Mouse (Mus musculus) neural tube, embryonic 11.5 days (tissue): ENCODE data around the gene Chac1. TPM values are rescaled to one million over a fixed set of nuclear protein-coding genes. Genes with fewer than 3 reads are reported as not detected.

Experiments
- ATAC-seq: fragments of 200-750 bp; cut with Nextera tagmentation; 2 replicates; pipeline ENCODE4 v1.8.0; 2017; ENCODE audit warnings: moderate number of reproducible peaks, mild to moderate bottlenecking, moderate TSS enrichment, moderate library complexity; ENCODE audit not compliant: insufficient read depth, low FRiP score, low TSS enrichment
- DNase-seq: peaks from one replicate; pipeline ENCODE4 v3.0.0-alpha.2; 2015; ENCODE audit warnings: low spot score
- H3K27ac ChIP-seq: fragments of 300-500 bp; sonication (generic); 2 replicates; pipeline ENCODE4 v1.5.1; 2014; ENCODE audit warnings: low read depth, mild to moderate bottlenecking, low read length
- H3K27me3 ChIP-seq: fragments of 300-500 bp; sonication (generic); 2 replicates; pipeline ENCODE4 v1.6.1; 2014; ENCODE audit warnings: mild to moderate bottlenecking, low read length, mixed read lengths; ENCODE audit not compliant: control insufficient read depth, insufficient read depth
- H3K36me3 ChIP-seq: fragments of 300-500 bp; sonication (generic); 2 replicates; pipeline ENCODE4 v1.6.1; 2014; ENCODE audit warnings: mild to moderate bottlenecking, low read length, moderate library complexity, mixed read lengths; ENCODE audit not compliant: control insufficient read depth, insufficient read depth
- H3K4me1 ChIP-seq: fragments of 300-500 bp; sonication (generic); 2 replicates; pipeline ENCODE4 v1.6.1; 2014; ENCODE audit warnings: low read length, mixed read lengths; ENCODE audit not compliant: control insufficient read depth, insufficient read depth
- H3K4me2 ChIP-seq: fragments of 300-500 bp; sonication (generic); 2 replicates; pipeline ENCODE4 v1.6.1; 2014; ENCODE audit warnings: low read depth, mild to moderate bottlenecking, moderate library complexity
- H3K4me3 ChIP-seq: fragments of 300-500 bp; sonication (generic); 2 replicates; pipeline ENCODE4 v1.5.1; 2014; ENCODE audit warnings: low read depth, low read length
- H3K9ac ChIP-seq: fragments of 300-500 bp; sonication (generic); 2 replicates; pipeline ENCODE4 v1.6.1; 2014; ENCODE audit warnings: mild to moderate bottlenecking, low read length
- H3K9me3 ChIP-seq: fragments of 300-500 bp; sonication (generic); 2 replicates; pipeline ENCODE4 v1.6.1; 2016; ENCODE audit warnings: low read length; ENCODE audit not compliant: control insufficient read depth
- WGBS: fragments of 180-500 bp; shearing (Covaris S2); extraction: QIAGEN DNeasy Blood & Tissue Kit; methylation state at CpG from one replicate; pipeline ENCODE4 v1.1.7; 2014; 5-methylcytosine and 5-hydroxymethylcytosine counted together
- polyA plus RNA-seq: library from polyadenylated mRNA; unstranded; fragments of >200 nt; fragmentation: Nextera tagmentation; extraction: Ambion mirVana; gene quantifications from 2 replicates; pipeline ENCODE4 v1.2.1, GENCODE M21; 2014

Chac1 gene
- polyA plus RNA-seq, 1 experiment from 2014 or later: 0.95 TPM

DNA sequence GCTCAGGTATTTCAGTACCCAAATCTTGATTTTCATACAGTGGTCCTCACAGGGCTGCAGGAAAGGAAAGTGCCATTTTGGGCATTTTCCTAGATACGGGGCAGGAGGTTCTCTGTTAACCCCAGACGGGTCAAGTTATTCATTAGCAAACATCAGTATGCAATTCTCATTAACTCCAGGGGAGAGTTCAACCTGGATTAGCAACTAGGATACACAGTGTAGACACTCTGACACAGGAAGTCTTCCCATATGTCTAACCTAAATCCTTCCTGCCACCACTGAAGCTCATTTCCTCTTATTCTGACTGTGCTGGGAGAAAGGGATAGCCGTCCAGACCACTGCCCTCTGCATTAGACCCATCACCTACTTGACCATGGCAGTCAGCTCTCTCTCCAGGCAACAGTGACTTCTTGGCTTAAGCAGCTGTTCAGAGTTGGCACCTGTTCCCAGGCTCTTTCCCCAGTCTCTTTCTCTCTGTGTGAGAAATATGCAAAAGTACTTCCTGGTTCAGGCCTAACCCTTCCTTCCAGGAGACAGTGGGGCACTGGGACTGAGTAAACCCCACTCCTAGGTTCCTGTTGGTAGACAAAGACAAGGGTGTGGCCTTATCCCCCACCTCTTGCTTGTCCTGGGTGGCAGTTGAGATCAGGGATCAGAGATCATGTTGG lies 32.9 kb upstream of the Chac1 start:
- 73% methylated on average over 3 of the region's 3 CpGs for WGBS
- H3K4me3 ChIP-seq: no peak overlapping the region
- no peak overlapping the region for H3K9ac ChIP-seq
- H3K9me3 ChIP-seq: no peaks in the 10 kb centered on the region
- H3K27ac ChIP-seq: no peak overlapping the region
- DNase-seq (no peak), ATAC-seq (no peak)
- no peaks in the 10 kb centered on the region for H3K36me3 ChIP-seq
- H3K4me2 ChIP-seq: no peak overlapping the region
- peaks cover 17% of the 10 kb centered on the region; the same call in 1 of the 2 replicates for H3K4me1 ChIP-seq
- peaks cover 42% of the 10 kb centered on the region for H3K27me3 ChIP-seq

DNA sequence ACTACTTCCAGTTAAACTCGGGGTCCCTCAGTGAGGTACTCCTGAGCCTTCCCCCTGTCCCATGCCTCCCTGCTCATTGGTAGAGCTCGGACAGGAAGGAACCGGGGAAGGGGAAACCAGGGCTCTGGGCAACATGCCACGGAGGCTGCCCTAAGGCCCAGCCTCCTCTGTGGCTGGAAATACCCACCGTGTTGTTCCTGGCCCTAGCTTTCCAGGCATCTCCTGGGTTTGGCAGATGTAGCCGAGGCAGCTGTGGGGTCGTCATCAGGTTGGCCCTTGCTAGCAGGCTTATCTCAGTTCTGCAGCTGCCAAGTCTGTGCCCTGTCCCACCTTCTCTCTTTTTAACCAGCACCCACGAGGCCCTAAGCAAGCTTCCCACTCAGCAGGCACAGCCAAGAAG lies 30.5 kb upstream of the Chac1 start:
- 69% methylated on average over 8 of the region's 8 CpGs for WGBS
- H3K36me3 ChIP-seq: no peaks in the 10 kb centered on the region

DNA sequence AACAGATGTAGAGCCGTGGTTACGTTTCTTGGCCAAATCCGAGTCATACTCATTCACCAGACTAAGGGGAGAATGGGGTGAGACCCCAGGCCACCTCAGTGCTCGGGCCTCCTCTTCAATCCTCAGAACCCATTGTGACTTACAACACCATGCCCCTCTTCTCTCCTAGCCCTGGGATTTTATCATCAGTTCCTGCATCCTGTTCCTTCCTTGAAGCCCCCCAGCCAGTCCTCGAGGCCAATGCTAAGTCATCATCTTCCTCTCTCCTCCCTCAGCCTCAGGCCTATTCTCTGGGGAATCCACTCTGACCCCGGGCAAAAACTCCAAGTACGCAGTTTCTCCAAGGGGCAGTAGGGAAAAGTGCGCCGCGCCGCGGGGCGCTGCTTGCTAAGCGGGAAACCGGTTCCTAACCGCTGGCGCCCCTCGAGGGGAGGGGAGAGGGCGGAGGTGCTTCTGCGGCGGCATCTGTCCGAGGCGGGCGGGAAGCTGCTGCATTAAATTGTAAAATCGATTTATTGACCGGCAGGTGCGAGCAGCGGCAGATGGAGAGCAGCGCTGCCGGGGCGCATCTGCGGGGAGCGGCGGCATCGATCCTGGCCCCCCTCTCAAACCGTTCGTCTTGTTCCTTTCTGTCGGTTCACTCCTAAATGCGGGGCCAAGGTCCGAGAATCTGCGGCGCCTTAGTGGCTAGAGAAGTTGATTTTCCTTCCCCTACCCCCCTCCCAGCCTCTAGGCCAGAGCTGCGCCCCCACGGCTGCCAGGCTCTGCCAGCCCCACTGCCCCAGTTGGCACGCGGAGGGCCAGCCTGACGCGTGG lies 29.1 kb upstream of the Chac1 start:
- DNase-seq (peak; percentile 69), ATAC-seq (peak; percentile 56)
- H3K4me3 ChIP-seq: peak overlapping the region; percentile 25
- H3K9ac ChIP-seq: peak overlapping the region; percentile 35; the same call in 1 of the 2 replicates
- H3K4me1 ChIP-seq: peaks cover 23% of the 10 kb centered on the region
- H3K9me3 ChIP-seq: no peaks in the 10 kb centered on the region
- peaks cover 80% of the 10 kb centered on the region for H3K27me3 ChIP-seq
- no peak overlapping the region for H3K27ac ChIP-seq
- peak overlapping the region; percentile 49 for H3K4me2 ChIP-seq
- 2% methylated on average over 48 of the region's 48 CpGs for WGBS
- no peaks in the 10 kb centered on the region for H3K36me3 ChIP-seq

More for the DNA sequence above, 30.5 kb upstream of the Chac1 start:
- no peaks in the 10 kb centered on the region for H3K9me3 ChIP-seq
- ATAC-seq (no peak), DNase-seq (no peak)
- no peak overlapping the region for H3K4me2 ChIP-seq
- no peak overlapping the region for H3K4me3 ChIP-seq
- H3K27ac ChIP-seq: no peak overlapping the region
- H3K9ac ChIP-seq: no peak overlapping the region
- peaks cover 22% of the 10 kb centered on the region for H3K4me1 ChIP-seq
- H3K27me3 ChIP-seq: peaks cover 66% of the 10 kb centered on the region

DNA sequence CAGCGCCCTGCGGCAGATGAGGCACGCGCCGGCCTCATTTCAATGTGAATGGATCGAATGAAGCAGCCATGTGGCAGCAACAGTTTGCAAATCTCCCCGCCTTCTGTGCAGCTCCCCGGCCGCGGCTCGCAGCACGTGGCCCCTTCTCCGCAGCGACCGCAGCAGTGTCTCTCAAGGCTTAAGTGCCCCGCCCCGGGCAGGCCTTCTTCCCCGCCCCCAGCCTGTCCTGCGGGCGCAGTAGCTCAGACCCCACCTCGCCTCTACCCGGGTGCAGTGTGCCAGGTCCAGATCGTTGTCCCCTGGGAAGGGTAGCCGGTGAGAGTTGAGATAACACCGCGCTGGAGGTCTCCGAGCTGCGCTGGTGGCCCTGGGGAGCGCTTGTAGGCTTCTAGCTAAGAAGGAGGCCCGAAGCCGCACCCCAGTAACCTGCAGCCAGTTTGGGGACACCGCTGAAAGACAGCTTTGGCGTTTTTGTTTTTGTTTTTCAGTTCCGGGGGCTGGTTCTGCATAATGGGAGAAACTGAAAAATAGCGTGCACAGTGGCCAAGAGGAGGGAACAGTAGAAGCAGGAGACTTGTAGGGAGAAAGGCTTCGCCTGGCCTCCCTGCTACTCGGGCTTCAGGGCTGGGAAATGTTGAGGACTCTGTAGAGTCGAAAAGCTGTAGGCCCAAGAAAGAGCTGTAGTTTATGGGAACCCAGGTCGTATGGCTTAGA lies 28.3 kb upstream of the Chac1 start:
- peak overlapping the region; percentile 25; the same call in 1 of the 2 replicates for H3K4me3 ChIP-seq
- H3K9ac ChIP-seq: peak overlapping the region; percentile 35; the same call in 1 of the 2 replicates
- DNase-seq (peak; percentile 81), ATAC-seq (peak; percentile 58)
- H3K4me1 ChIP-seq: peaks cover 23% of the 10 kb centered on the region
- WGBS: 2% methylated on average over 39 of the region's 39 CpGs
- H3K4me2 ChIP-seq: peak overlapping the region; percentile 49
- H3K27me3 ChIP-seq: peaks cover 86% of the 10 kb centered on the region
- H3K36me3 ChIP-seq: no peaks in the 10 kb centered on the region
- no peaks in the 10 kb centered on the region for H3K9me3 ChIP-seq
- no peak overlapping the region for H3K27ac ChIP-seq

DNA sequence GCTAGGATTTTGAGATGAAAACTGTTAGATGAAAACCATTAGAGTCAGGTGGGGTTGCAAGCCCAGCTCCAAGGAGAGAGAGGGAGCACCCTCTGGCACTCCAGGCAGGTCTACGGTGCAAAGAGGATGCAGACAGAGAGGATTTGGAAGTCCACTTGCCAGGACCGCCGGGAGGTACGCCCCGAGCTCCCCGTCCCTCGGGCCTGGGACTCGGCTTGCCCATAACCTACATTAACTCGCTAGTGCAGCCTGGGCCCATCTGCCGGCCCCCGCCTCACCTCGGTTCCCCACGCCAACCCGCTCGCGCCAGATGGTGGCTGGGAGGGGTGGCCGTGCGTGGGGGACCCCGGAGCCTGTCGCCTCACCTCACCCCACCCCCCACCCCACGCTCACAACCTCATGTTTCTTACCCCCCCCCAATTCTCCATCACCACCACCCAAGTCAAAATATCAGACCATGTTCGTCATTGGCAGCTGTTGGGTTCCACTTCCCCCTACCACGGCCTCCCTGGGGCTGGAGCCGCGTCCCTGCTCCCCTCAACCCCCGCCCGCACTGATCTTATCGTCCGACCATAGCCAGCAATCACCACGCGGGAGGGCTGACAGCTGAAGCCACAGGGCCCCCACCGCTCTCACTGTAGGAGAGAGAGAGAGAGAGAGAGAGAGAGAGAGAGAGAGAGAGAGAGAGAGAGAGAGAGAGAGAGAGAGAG lies 27.0 kb upstream of the Chac1 start:
- 3% methylated on average over 31 of the region's 32 CpGs for WGBS
- no peak overlapping the region for H3K27ac ChIP-seq
- H3K4me3 ChIP-seq: no peak overlapping the region
- no peak overlapping the region for H3K9ac ChIP-seq
- DNase-seq: peak; percentile 12
- H3K4me1 ChIP-seq: peaks cover 23% of the 10 kb centered on the region
- no peaks in the 10 kb centered on the region for H3K9me3 ChIP-seq
- H3K4me2 ChIP-seq: peak overlapping the region; percentile 19; the same call in 1 of the 2 replicates
- H3K36me3 ChIP-seq: no peaks in the 10 kb centered on the region
- ATAC-seq: no peak
- H3K27me3 ChIP-seq: peaks cover 95% of the 10 kb centered on the region

DNA sequence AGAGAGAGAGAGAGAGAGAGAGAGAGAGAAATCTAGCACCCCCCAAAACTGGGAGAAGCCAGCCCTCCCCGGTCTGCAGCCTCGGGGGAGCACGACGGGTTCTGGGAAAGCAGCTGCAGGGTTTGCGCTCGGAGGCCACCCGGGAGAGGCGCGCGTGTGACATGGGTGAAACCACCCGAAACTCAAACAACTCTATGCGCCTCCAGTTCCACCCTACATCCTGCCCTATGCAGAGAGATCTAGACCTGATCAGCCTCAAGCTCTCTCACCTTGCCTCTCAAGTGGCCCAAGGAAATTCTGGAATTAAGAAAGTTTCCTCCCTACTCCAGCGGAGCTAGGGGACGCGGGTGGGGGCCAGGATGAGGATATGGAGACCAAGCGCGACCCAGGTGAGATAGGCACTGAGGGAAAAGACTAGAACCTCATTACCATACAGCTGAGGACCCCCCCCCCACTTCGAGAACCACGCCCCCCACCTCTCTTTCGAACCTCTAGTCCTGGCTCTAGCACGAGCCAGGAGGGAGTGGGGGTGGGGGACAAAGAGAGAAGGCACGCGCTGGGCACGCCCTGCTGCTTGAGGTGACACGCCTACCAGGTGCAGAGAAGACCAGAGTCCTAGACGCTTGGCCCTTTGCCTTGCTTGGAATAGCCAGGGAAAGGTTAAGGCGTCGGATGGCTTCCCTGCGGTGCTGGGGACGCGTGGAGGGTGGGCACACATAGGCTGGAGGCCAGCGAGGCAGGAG lies 26.3 kb upstream of the Chac1 start:
- peak; percentile 31 for DNase-seq
- Histone ChIP-seq H3K27ac (no peak overlapping the region), H3K4me2 (peak overlapping the region; percentile 60), H3K27me3 (peaks cover 96% of the 10 kb centered on the region), H3K36me3 (no peaks in the 10 kb centered on the region), H3K9me3 (no peaks in the 10 kb centered on the region), H3K9ac (no peak overlapping the region), H3K4me1 (peaks cover 23% of the 10 kb centered on the region), H3K4me3 (peak overlapping the region; percentile 12; the same call in 1 of the 2 replicates)
- 1% methylated on average over 32 of the region's 32 CpGs for WGBS
- no peak for ATAC-seq

DNA sequence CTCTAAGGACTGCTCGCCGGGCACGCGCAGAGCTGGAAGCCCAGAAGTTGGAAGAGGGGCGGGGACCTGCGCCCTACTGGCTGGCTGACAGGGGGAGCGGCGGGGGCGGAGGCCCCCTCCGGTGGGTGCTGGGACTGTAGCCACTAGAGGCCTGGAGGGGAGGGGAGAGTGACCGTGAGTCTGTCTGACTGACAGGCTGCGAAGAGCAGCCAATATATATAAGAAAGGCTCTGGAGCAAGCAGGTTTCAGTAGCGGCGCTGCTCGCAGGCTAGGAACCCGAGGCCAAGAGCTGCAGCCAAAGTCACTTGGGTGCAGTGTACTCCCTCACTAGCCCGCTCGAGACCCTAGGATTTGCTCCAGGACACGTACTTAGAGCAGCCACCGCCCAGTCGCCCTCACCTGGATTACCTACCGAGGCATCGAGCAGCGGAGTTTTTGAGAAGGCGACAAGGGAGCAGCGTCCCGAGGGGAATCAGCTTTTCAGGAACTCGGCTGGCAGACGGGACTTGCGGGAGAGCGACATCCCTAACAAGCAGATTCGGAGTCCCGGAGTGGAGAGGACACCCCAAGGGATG lies 25.4 kb upstream of the Chac1 start, which contains the start of gene Dll4:
TSS of gene Dll4 (plus strand) at position 217 of the 576 bp plus-strand sequence.
- Histone ChIP-seq H3K36me3 (no peaks in the 10 kb centered on the region), H3K27ac (no peak within 1 kb of the TSS), H3K4me1 (peaks cover 23% of the 10 kb centered on the region), H3K4me2 (peak within 1 kb of the TSS; percentile 60), H3K4me3 (peak within 1 kb of the TSS; percentile 34), H3K27me3 (peaks cover 97% of the 10 kb centered on the region), H3K9ac (peak within 1 kb of the TSS; percentile 37; the same call in 1 of the 2 replicates), H3K9me3 (no peaks in the 10 kb centered on the region)
- WGBS: 1% methylated on average over 33 of the region's 33 CpGs
- ATAC-seq (no peak; the same call in 1 of the 2 replicates), DNase-seq (peak; percentile 62)
